Mouse (Mus musculus) ovary, postnatal 36 days (tissue): Measurements from ENCODE around the gene 1190005I06Rik.

Experiments
- DNase-seq: peaks from one replicate; pipeline ENCODE4 v3.0.0; 2022; ENCODE audit warnings: low spot score, mixed read lengths

Gene 1190005I06Rik

GRCm38 (mm10) chr8:120647532-120647931, at the start of gene 1190005I06Rik:
1190005I06Rik (minus strand) TSS chr8:120647632.
- DNase-seq, result no peak

- DNase-seq, result no peak
Measured at GRCm38 (mm10) chr8:120696401-120697153, 49.1 kb upstream of the 1190005I06Rik start.

- peak; percentile 52 for DNase-seq
Measured at GRCm38 (mm10) chr8:120693861-120694493, 46.5 kb upstream of the 1190005I06Rik start.

- no peak for DNase-seq
Measured at GRCm38 (mm10) chr8:120692934-120693333, 45.5 kb upstream of the 1190005I06Rik start.

- no peak for DNase-seq
Measured at GRCm38 (mm10) chr8:120688511-120688910, 41.1 kb upstream of the 1190005I06Rik start.

GRCm38 (mm10) chr8:120687786-120688185, 40.4 kb upstream of the 1190005I06Rik start:
- no peak for DNase-seq

- DNase-seq, result no peak
Measured at GRCm38 (mm10) chr8:120686576-120686975, 39.1 kb upstream of the 1190005I06Rik start.

- DNase-seq, result no peak
Measured at GRCm38 (mm10) chr8:120686051-120686450, 38.6 kb upstream of the 1190005I06Rik start.

GRCm38 (mm10) chr8:120685591-120685990, 38.2 kb upstream of the 1190005I06Rik start:
- no peak for DNase-seq

- DNase-seq, result peak; percentile 42
Measured at GRCm38 (mm10) chr8:120685097-120685496, 37.7 kb upstream of the 1190005I06Rik start.

- no peak for DNase-seq
Measured at GRCm38 (mm10) chr8:120684082-120684481, 36.6 kb upstream of the 1190005I06Rik start.

GRCm38 (mm10) chr8:120683602-120684001, 36.2 kb upstream of the 1190005I06Rik start:
- DNase-seq, result peak; percentile 78

GRCm38 (mm10) chr8:120681113-120681512, 33.7 kb upstream of the 1190005I06Rik start:
- DNase-seq, result no peak

- DNase-seq, result peak; percentile 32
Measured at GRCm38 (mm10) chr8:120680405-120680804, 33.0 kb upstream of the 1190005I06Rik start.

GRCm38 (mm10) chr8:120679629-120680387, 32.4 kb upstream of the 1190005I06Rik start:
- no peak for DNase-seq

- peak; percentile 80 for DNase-seq
Measured at GRCm38 (mm10) chr8:120678447-120678846, 31.0 kb upstream of the 1190005I06Rik start.

- DNase-seq, result no peak
Measured at GRCm38 (mm10) chr8:120675718-120676117, 28.3 kb upstream of the 1190005I06Rik start.

GRCm38 (mm10) chr8:120673298-120673697, 25.9 kb upstream of the 1190005I06Rik start:
- no peak for DNase-seq

GRCm38 (mm10) chr8:120672626-120673229, 25.3 kb upstream of the 1190005I06Rik start:
- no peak for DNase-seq

- no peak for DNase-seq
Measured at GRCm38 (mm10) chr8:120671775-120672174, 24.3 kb upstream of the 1190005I06Rik start.

- DNase-seq, result no peak
Measured at GRCm38 (mm10) chr8:120668374-120668905, 21.0 kb upstream of the 1190005I06Rik start, which contains the start of gene Emc8. Emc8 (minus strand) TSS chr8:120668573.
